Mouse (Mus musculus) retina, postnatal 7 days (tissue): Measurements from ENCODE around the gene Epha3.

ENCODE experiments used
- DNase-seq: peaks from one replicate; pipeline ENCODE4 v3.0.0-alpha.2; 2012; ENCODE audit warnings: low read depth, low spot score

Epha3 gene

GRCm38 (mm10) chr16:63863913-63864330 lies at the start of gene Epha3:
Gene Epha3 (minus strand): TSS chr16:63864175.
- peak; percentile 59 for DNase-seq

DNA sequence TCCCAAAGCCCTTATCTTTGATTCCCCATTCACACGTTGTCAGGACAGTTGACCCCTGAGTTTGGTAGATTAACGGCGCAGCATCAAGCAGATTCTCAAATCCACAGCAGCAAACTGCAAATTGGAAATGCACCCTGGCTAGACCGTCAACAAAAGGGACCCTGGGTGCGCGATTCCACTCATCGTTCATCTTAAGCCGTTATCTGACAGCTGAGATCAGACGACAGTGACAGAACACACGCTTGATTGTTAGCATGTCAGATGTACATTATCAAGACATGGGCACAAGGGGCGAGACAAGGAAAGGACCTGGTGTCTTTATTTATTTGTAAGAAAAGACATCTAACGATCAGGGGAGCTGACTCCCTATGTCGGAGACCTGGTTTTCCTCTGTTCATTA lies 39.5 kb upstream of the Epha3 start:
- DNase-seq, result no peak

GRCm38 (mm10) chr16:63881190-63881589 lies 17.2 kb upstream of the Epha3 start:
- DNase-seq, result no peak

- DNase-seq, result peak; percentile 35
These were observed 8.3 kb upstream of the Epha3 start for GRCm38 (mm10) chr16:63872313-63872712.

- DNase-seq, result no peak
These were observed 545 bp upstream of the Epha3 start for GRCm38 (mm10) chr16:63864463-63864976.

DNA sequence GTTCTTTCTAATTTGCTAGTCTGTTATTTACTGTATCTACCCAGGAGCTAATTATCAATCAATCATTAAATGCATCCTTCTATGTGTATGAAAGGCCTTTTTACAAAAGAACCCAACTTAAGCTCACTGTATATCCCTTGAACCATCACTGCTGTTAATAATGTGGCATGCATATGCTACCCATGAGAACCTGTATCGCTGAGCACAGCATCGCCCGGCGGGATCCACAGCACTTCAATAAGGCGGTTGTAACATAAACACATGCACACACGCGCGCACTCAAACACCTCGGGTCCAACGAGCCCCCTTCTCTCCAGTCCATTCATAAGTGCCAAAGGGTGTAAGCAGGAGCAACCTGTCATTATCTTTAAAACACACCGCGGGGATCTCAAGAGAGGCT lies 794 bp downstream of the Epha3 start:
- no peak for DNase-seq

- DNase-seq, result peak; percentile 8
These were observed 6.4 kb downstream of the Epha3 start for GRCm38 (mm10) chr16:63857561-63857960.

GRCm38 (mm10) chr16:63856658-63857552 lies 7.1 kb downstream of the Epha3 start:
- peak; percentile 51 for DNase-seq

GRCm38 (mm10) chr16:63850297-63850696 lies 13.7 kb downstream of the Epha3 start:
- DNase-seq, result no peak

GRCm38 (mm10) chr16:63842911-63843310 lies 21.1 kb downstream of the Epha3 start:
- no peak for DNase-seq

DNA sequence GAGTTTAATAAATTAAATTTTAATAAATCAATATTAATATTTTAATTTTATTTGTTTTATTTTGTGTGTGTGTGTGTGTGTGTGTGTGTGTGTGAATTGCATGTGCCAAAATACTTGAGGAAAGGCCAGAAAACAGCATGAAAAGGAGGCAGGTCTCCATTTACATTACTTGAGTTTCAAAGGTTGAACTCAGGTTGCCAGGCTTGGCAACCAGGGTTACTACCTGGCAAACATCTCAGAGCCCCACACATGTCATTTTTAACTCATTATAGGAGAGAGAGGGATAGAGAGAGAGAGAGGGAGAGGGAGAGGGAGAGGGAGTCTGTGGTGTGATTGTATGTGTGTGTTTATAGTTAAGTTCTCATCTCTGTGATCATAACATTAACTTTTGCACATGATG lies 26.5 kb downstream of the Epha3 start:
- no peak for DNase-seq

DNA sequence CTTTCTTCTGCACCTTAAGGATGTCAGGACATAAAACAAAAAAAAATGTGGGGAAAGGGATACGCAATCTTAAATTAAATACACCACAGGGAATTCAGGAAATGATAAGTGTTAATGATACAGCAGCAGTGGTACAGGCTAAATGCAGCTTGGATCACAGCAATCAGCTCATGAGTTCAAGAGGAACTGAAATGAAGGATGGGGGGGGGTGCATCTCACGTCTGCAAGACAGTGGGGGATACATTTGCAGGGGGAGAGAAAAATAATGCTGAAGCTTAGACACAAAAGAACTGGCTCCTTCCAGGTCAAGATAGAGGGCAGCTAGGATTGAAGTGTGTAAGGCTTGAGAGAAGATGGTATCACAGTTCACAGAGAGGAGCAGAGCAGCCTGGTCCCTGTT lies 42.8 kb downstream of the Epha3 start:
- no peak for DNase-seq

- DNase-seq, result no peak
These were observed 46.4 kb downstream of the Epha3 start for GRCm38 (mm10) chr16:63817606-63818005.

- no peak for DNase-seq
These were observed 47.3 kb downstream of the Epha3 start for GRCm38 (mm10) chr16:63816672-63817071.

GRCm38 (mm10) chr16:63809871-63810270 lies 54.1 kb downstream of the Epha3 start:
- no peak for DNase-seq

- no peak for DNase-seq
These were observed 55.0 kb downstream of the Epha3 start for GRCm38 (mm10) chr16:63808991-63809390.

DNA sequence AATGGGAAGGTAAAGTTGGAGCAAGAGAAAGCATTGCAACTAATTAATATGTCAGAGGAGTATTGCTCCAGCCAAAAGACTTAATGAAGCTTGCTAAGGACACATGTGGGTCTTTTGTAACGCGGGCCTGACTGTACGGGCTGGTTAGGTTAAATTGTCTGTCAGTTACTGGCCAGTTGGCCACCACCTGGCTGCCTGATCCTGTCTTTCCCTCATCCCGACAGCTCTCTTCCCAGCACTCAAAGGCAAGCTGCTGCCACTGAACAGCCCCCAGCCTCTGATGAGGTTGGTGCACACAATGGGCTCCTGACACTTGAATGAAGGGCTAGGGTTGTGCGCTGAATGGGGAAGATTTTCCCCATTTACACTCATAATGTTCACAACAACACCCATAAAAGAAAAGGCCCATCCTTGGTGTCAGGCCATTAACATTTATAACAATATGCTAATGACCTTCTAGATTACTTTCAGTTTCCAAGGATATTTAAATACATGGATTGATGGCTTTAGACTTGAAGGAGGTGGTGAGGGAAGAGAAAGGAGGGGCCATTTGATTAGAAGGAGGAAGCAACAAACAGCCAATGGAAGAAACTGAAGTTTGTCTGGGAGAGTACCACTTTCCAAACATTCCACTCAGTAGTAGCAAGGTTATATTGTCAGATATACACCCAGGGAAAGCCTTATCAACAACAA lies 57.4 kb downstream of the Epha3 start:
- no peak for DNase-seq

GRCm38 (mm10) chr16:63806025-63806424 lies 58.0 kb downstream of the Epha3 start:
- no peak for DNase-seq

GRCm38 (mm10) chr16:63801436-63801835 lies 62.5 kb downstream of the Epha3 start:
- DNase-seq, result no peak

DNA sequence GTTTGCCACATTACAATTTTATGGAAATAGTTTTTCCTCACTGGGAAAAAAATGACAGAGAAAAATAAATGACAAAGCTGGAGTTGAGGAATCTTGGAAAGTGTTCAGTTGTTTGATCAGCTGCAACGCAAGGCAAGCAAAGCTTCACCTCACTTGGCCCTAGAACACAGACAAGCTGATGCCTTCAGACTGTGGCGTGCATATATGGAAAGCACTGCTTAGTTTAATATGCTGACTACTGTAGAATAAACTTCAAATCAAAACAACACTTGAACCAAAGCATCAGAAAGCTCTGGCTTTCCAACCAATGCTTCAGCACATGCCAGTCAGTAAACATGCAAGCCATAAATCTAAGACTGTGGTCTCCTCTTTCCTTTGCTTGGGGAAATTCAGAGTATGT lies 65.6 kb downstream of the Epha3 start:
- no peak for DNase-seq

DNA sequence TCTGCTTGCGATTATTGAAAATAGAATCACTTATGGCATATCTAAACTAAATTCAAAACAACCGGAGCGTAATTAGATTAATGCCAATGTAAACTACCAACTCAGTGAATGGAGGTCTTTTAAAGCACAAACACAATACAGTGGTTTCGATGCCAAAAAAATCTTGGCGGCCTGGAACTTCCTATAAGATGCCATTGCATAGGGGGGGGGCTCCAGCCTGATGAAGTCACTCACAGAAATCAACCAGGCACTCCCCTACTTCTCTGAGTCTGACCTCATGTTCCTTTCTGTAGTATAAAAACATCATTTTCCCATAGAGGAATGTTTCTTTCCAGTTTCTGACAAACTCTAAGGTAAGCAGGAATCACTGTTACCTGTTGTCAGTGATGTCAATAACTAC lies 69.7 kb downstream of the Epha3 start:
- DNase-seq, result no peak

GRCm38 (mm10) chr16:63793805-63794204 lies 70.2 kb downstream of the Epha3 start:
- DNase-seq, result no peak

DNA sequence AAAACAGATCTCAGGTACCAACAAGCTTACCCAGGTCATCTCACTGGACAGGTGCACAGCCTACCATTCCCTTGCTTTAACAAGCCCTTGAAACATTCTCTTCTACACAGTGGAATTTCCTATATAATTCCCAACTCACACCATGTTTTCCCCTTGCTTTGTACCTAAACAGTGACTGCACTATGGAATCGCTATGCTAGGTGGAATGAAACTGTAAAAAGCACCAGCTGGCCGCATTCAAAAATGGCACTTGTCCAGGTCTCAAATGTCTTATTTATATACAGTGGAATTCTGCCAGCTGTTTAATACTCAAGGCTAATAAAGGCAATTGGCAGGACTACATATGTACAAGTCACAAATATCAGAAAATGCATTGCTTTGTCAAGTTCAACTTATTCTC lies 71.9 kb downstream of the Epha3 start:
- no peak for DNase-seq
